Mouse (Mus musculus) neural tube, embryonic 11.5 days (tissue): ENCODE results near the gene Tmem88. TPM values are rescaled to one million over a fixed set of nuclear protein-coding genes. Genes with fewer than 3 reads are reported as not detected.

ENCODE experiments used
- ATAC-seq: fragments of 200-750 bp; cut with Nextera tagmentation; 2 replicates; pipeline ENCODE4 v1.8.0; 2017; ENCODE audit warnings: moderate number of reproducible peaks, mild to moderate bottlenecking, moderate TSS enrichment, moderate library complexity; ENCODE audit not compliant: insufficient read depth, low FRiP score, low TSS enrichment
- DNase-seq: peaks from one replicate; pipeline ENCODE4 v3.0.0-alpha.2; 2015; ENCODE audit warnings: low spot score
- H3K27ac ChIP-seq: fragments of 300-500 bp; sonication (generic); 2 replicates; pipeline ENCODE4 v1.5.1; 2014; ENCODE audit warnings: low read depth, mild to moderate bottlenecking, low read length
- H3K27me3 ChIP-seq: fragments of 300-500 bp; sonication (generic); 2 replicates; pipeline ENCODE4 v1.6.1; 2014; ENCODE audit warnings: mild to moderate bottlenecking, low read length, mixed read lengths; ENCODE audit not compliant: control insufficient read depth, insufficient read depth
- H3K36me3 ChIP-seq: fragments of 300-500 bp; sonication (generic); 2 replicates; pipeline ENCODE4 v1.6.1; 2014; ENCODE audit warnings: mild to moderate bottlenecking, low read length, moderate library complexity, mixed read lengths; ENCODE audit not compliant: control insufficient read depth, insufficient read depth
- H3K4me1 ChIP-seq: fragments of 300-500 bp; sonication (generic); 2 replicates; pipeline ENCODE4 v1.6.1; 2014; ENCODE audit warnings: low read length, mixed read lengths; ENCODE audit not compliant: control insufficient read depth, insufficient read depth
- H3K4me2 ChIP-seq: fragments of 300-500 bp; sonication (generic); 2 replicates; pipeline ENCODE4 v1.6.1; 2014; ENCODE audit warnings: low read depth, mild to moderate bottlenecking, moderate library complexity
- H3K4me3 ChIP-seq: fragments of 300-500 bp; sonication (generic); 2 replicates; pipeline ENCODE4 v1.5.1; 2014; ENCODE audit warnings: low read depth, low read length
- H3K9ac ChIP-seq: fragments of 300-500 bp; sonication (generic); 2 replicates; pipeline ENCODE4 v1.6.1; 2014; ENCODE audit warnings: mild to moderate bottlenecking, low read length
- H3K9me3 ChIP-seq: fragments of 300-500 bp; sonication (generic); 2 replicates; pipeline ENCODE4 v1.6.1; 2016; ENCODE audit warnings: low read length; ENCODE audit not compliant: control insufficient read depth
- WGBS: fragments of 180-500 bp; shearing (Covaris S2); extraction: QIAGEN DNeasy Blood & Tissue Kit; methylation state at CpG from one replicate; pipeline ENCODE4 v1.1.7; 2014; 5-methylcytosine and 5-hydroxymethylcytosine counted together
- polyA plus RNA-seq: library from polyadenylated mRNA; unstranded; fragments of >200 nt; fragmentation: Nextera tagmentation; extraction: Ambion mirVana; gene quantifications from 2 replicates; pipeline ENCODE4 v1.2.1, GENCODE M21; 2014

Tmem88 gene
- polyA plus RNA-seq, 1 experiment from 2014 or later: 13.1 TPM

- Histone ChIP-seq H3K4me1 (peaks cover 15% of the 10 kb centered on the region), H3K27me3 (0 out of 2 replicates have a peak, but pooled peaks cover 4% of the 10 kb centered on the region), H3K4me2 (no peak overlapping the region), H3K27ac (no peak overlapping the region), H3K9ac (no peak overlapping the region), H3K4me3 (no peak overlapping the region), H3K9me3 (no peaks in the 10 kb centered on the region), H3K36me3 (peaks cover 54% of the 10 kb centered on the region)
- ATAC-seq (no peak), DNase-seq (no peak)
- 80% methylated on average over 12 of the region's 12 CpGs for WGBS
These were observed 4.0 kb upstream of the Tmem88 start for GRCm38 (mm10) chr11:69401987-69402386.

- H3K4me1 ChIP-seq: peaks cover 23% of the 10 kb centered on the region
- DNase-seq (peak; percentile 86), ATAC-seq (peak; percentile 61)
- 0 out of 2 replicates have a peak, but pooled peaks cover 4% of the 10 kb centered on the region for H3K27me3 ChIP-seq
- 22% methylated on average over 22 of the region's 22 CpGs for WGBS
- H3K36me3 ChIP-seq: peaks cover 47% of the 10 kb centered on the region
- no peak overlapping the region for H3K4me2 ChIP-seq
- H3K27ac ChIP-seq: no peak overlapping the region
- no peak overlapping the region for H3K9ac ChIP-seq
- H3K9me3 ChIP-seq: no peaks in the 10 kb centered on the region
- peak overlapping the region; percentile 3; the same call in 1 of the 2 replicates for H3K4me3 ChIP-seq
These were observed 3.2 kb upstream of the Tmem88 start for GRCm38 (mm10) chr11:69401210-69401637.

GRCm38 (mm10) chr11:69400083-69400850 is 2.2 kb upstream of the Tmem88 start:
- Histone ChIP-seq H3K36me3 (peaks cover 37% of the 10 kb centered on the region), H3K27me3 (0 out of 2 replicates have a peak, but pooled peaks cover 4% of the 10 kb centered on the region), H3K9ac (peak overlapping the region; percentile 35), H3K4me1 (peaks cover 23% of the 10 kb centered on the region), H3K4me2 (peak overlapping the region; percentile 32; the same call in 1 of the 2 replicates), H3K4me3 (no peak overlapping the region), H3K9me3 (no peaks in the 10 kb centered on the region), H3K27ac (no peak overlapping the region)
- 73% methylated on average over 25 of the region's 25 CpGs for WGBS
- ATAC-seq: no peak
- no peak for DNase-seq

GRCm38 (mm10) chr11:69399201-69400082 is 1.4 kb upstream of the Tmem88 start:
- Histone ChIP-seq H3K9me3 (no peaks in the 10 kb centered on the region), H3K4me3 (no peak overlapping the region), H3K36me3 (peaks cover 32% of the 10 kb centered on the region), H3K27me3 (0 out of 2 replicates have a peak, but pooled peaks cover 4% of the 10 kb centered on the region), H3K4me1 (peaks cover 23% of the 10 kb centered on the region), H3K9ac (peak overlapping the region; percentile 35), H3K27ac (no peak overlapping the region), H3K4me2 (peak overlapping the region; percentile 32)
- ATAC-seq (no peak), DNase-seq (no peak)
- WGBS: 15% methylated on average over 65 of the region's 66 CpGs

- Histone ChIP-seq H3K27ac (no peak overlapping the region), H3K9me3 (no peaks in the 10 kb centered on the region), H3K36me3 (peaks cover 26% of the 10 kb centered on the region), H3K4me2 (peak overlapping the region; percentile 33; the same call in 1 of the 2 replicates), H3K9ac (no peak overlapping the region), H3K4me3 (peak overlapping the region; percentile 18; the same call in 1 of the 2 replicates), H3K4me1 (peaks cover 23% of the 10 kb centered on the region), H3K27me3 (0 out of 2 replicates have a peak, but pooled peaks cover 4% of the 10 kb centered on the region)
- no peak for ATAC-seq
- 16% methylated on average over 21 of the region's 21 CpGs for WGBS
- no peak for DNase-seq
These were observed 609 bp upstream of the Tmem88 start for GRCm38 (mm10) chr11:69398486-69399200.

- Histone ChIP-seq H3K9me3 (no peaks in the 10 kb centered on the region), H3K27me3 (0 out of 2 replicates have a peak, but pooled peaks cover 4% of the 10 kb centered on the region), H3K36me3 (peaks cover 23% of the 10 kb centered on the region), H3K4me2 (peak overlapping the region; percentile 33), H3K4me1 (peaks cover 23% of the 10 kb centered on the region), H3K27ac (0 out of 2 replicates have a peak overlapping the region, but pooled peaks have one; percentile 34), H3K4me3 (peak overlapping the region; percentile 18), H3K9ac (peak overlapping the region; percentile 42)
- 8% methylated on average over 24 of the region's 24 CpGs for WGBS
- DNase-seq: peak; percentile 52
- no peak for ATAC-seq
These were observed 415 bp downstream of the Tmem88 start for GRCm38 (mm10) chr11:69397581-69398057.

GRCm38 (mm10) chr11:69396772-69397171 is 1.3 kb downstream of the Tmem88 start:
- peak overlapping the region; percentile 63; the same call in 1 of the 2 replicates for H3K4me3 ChIP-seq
- H3K9me3 ChIP-seq: no peaks in the 10 kb centered on the region
- peak overlapping the region; percentile 78 for H3K4me2 ChIP-seq
- 0 out of 2 replicates have a peak, but pooled peaks cover 4% of the 10 kb centered on the region for H3K27me3 ChIP-seq
- WGBS: 32% methylated on average over 11 of the region's 11 CpGs
- DNase-seq (no peak), ATAC-seq (no peak)
- 0 out of 2 replicates have a peak overlapping the region, but pooled peaks have one; percentile 34 for H3K27ac ChIP-seq
- H3K9ac ChIP-seq: no peak overlapping the region
- peaks cover 23% of the 10 kb centered on the region for H3K4me1 ChIP-seq
- peaks cover 22% of the 10 kb centered on the region for H3K36me3 ChIP-seq
